Mouse (Mus musculus): Measurements from ENCODE around the gene Ninl. TPM values are rescaled to one million over a fixed set of nuclear protein-coding genes. Genes with fewer than 3 reads are reported as not detected.

The Ninl gene
- polyA plus RNA-seq, 1 experiment from 2014 or later = 5.8 TPM

DNA sequence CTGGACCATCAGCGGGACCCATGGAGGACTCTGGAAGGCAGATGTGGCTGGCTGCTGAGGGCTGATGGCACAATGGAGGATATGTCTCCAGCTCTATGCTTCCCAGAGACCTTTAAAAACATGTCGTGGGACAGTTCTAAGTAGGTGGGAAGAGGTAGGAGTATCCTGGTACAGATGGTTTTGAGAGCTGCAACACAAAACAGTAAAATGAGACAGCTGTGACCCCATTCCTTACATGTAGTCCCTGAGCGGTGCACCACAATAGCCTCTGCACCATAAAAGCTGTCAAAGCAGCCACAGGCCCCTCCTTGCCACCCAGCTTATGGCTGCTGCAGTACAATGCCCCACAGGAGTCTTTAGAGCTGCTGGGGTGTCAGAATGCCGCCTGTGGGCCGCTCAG is 41.6 kb downstream of the Ninl start:
- Histone ChIP-seq H3K27me3 (replicated peaks) (no peaks in the 10 kb centered on the region), H3K27ac (replicated peaks) (no peak overlapping the region), H3K9ac (no peak overlapping the region), H3K4me1 (peaks cover 49% of the 10 kb centered on the region), H3K4me2 (no peak overlapping the region), H3K9me3 (no peaks in the 10 kb centered on the region), H3K4me3 (no peak overlapping the region), H3K36me3 (no peaks in the 10 kb centered on the region)
- ATAC-seq (ENCODE audit: extremely low read depth, insufficient number of reproducible peaks, low FRiP score, low TSS enrichment) = no peak
- 85% methylated on average over 5 of the region's 5 CpGs for WGBS

DNA sequence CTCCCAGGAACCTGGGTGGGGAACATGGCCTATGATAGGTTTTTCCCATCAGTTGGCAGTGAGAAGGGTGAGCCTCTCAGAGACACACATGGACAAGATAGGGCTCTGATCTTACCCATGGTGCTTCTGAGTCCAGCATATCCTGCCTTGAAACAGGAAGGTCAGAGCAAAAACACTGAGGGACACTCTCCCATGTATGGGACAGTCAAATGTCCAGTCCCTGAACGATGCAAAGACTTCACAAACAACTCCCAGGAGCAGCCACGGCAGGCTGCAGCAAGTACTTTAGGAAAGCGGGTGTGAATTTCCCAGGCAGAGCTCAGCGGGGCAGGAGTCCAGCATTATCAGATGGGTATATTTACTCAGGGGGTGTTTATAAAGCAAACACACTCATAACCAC is 43.9 kb downstream of the Ninl start:
- Histone ChIP-seq H3K9ac (no peak overlapping the region), H3K9me3 (no peaks in the 10 kb centered on the region), H3K27me3 (replicated peaks) (no peaks in the 10 kb centered on the region), H3K36me3 (no peaks in the 10 kb centered on the region), H3K4me3 (no peak overlapping the region), H3K4me2 (no peak overlapping the region), H3K27ac (replicated peaks) (no peak overlapping the region), H3K4me1 (peaks cover 41% of the 10 kb centered on the region)
- no peak for ATAC-seq (ENCODE audit: extremely low read depth, insufficient number of reproducible peaks, low FRiP score, low TSS enrichment)
- WGBS = 59% methylated on average over 4 of the region's 4 CpGs

DNA sequence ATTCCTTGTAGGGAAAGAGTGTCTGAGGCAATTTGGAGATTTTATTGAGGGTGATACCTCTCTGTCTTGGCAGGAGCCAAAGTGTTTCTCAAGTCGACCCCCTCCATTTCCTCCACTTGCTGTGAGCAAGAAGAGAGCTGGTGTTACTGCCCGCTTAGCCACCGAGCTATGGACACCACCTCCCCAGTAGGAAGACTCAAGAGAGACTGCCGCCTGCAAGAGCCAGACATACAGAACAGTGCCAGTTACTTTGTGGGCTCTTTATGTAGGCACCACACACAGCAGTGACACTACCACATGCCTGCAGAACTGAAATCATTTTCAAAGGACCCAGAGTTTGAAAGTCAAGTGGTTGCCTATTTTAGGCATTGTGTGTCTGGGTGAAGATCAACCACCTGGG is 48.1 kb downstream of the Ninl start:
- Histone ChIP-seq H3K27me3 (replicated peaks) (no peaks in the 10 kb centered on the region), H3K36me3 (no peaks in the 10 kb centered on the region), H3K4me2 (no peak overlapping the region), H3K27ac (replicated peaks) (no peak overlapping the region), H3K4me1 (peaks cover 12% of the 10 kb centered on the region), H3K4me3 (no peak overlapping the region), H3K9ac (no peak overlapping the region), H3K9me3 (no peaks in the 10 kb centered on the region)
- no peak for ATAC-seq (ENCODE audit: extremely low read depth, insufficient number of reproducible peaks, low FRiP score, low TSS enrichment)
- WGBS = 83% methylated on average over 4 of the region's 4 CpGs

DNA sequence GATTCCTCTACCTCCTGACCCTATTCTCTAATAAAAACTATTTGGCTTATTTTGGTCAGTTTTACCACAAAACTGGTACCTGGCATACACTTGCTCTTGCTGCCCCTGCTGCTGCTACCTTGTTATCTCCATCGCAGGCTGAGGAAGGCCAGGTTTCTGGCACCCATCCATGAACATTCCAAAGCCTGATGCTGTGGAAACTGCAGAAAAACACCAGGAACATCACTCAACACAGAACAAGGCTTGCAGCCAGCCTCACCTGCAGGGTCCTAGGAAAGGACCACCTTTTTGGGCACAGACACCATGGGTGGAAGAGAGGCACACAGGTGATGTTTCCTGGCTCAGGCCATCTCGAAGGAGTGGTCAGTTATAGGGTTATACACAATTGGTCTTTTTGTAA is 48.7 kb downstream of the Ninl start:
- H3K4me2 ChIP-seq = no peak overlapping the region
- H3K9ac ChIP-seq = no peak overlapping the region
- no peak overlapping the region for H3K27ac ChIP-seq (replicated peaks)
- 59% methylated on average over 2 of the region's 2 CpGs for WGBS
- H3K4me3 ChIP-seq = no peak overlapping the region
- H3K4me1 ChIP-seq = peaks cover 11% of the 10 kb centered on the region
- H3K27me3 ChIP-seq (replicated peaks) = no peaks in the 10 kb centered on the region
- ATAC-seq (ENCODE audit: extremely low read depth, insufficient number of reproducible peaks, low FRiP score, low TSS enrichment) = no peak
- H3K9me3 ChIP-seq = no peaks in the 10 kb centered on the region
- H3K36me3 ChIP-seq = no peaks in the 10 kb centered on the region

DNA sequence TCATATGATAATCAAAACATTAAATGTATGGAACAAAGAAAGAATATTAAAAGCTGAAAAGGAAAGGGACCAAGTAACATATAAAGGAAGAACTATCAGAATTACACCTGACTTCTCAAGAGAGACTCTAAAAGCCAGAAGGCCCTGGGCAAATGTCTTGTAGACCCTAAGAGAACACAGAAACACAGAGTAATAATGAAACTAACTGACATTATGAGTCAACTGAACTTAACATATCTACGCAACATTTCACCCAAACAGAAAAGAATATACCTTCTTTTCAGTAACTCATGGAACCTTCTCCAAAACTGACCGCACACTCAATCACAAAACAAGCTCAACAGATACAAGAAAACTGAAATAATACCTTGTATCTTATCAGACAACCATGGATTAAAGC is 53.8 kb downstream of the Ninl start:
- Histone ChIP-seq H3K27me3 (replicated peaks) (no peaks in the 10 kb centered on the region), H3K9me3 (no peaks in the 10 kb centered on the region), H3K27ac (replicated peaks) (no peak overlapping the region), H3K4me1 (peaks cover 10% of the 10 kb centered on the region), H3K4me2 (no peak overlapping the region), H3K9ac (no peak overlapping the region), H3K36me3 (no peaks in the 10 kb centered on the region), H3K4me3 (no peak overlapping the region)
- ATAC-seq (ENCODE audit: extremely low read depth, insufficient number of reproducible peaks, low FRiP score, low TSS enrichment) = no peak
- WGBS = 97% methylated on average over 2 of the region's 2 CpGs

DNA sequence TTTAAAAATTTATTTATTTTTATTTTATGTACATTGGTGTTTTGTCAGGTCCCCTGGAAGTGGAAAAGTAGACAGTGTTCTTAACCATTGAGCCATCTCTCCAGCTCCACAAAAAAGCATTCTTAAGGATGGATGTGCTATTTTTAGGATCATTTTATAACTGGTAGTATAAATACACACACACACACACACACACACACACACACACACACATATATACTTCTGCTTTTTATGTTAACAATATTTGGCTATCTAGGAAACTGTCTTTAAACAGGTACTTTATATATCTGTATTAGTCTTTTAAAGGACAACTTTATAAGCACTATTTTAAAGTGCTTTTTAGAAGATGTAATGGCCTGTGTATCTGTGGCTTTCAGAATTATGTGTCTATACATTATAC is 57.1 kb downstream of the Ninl start:
- Histone ChIP-seq H3K9me3 (no peaks in the 10 kb centered on the region), H3K4me2 (no peak overlapping the region), H3K36me3 (0 out of 2 replicates have a peak, but pooled peaks cover 4% of the 10 kb centered on the region), H3K9ac (no peak overlapping the region), H3K27ac (replicated peaks) (no peak overlapping the region), H3K4me1 (peaks cover 8% of the 10 kb centered on the region), H3K4me3 (no peak overlapping the region), H3K27me3 (replicated peaks) (no peaks in the 10 kb centered on the region)
- no peak for ATAC-seq (ENCODE audit: extremely low read depth, insufficient number of reproducible peaks, low FRiP score, low TSS enrichment)

DNA sequence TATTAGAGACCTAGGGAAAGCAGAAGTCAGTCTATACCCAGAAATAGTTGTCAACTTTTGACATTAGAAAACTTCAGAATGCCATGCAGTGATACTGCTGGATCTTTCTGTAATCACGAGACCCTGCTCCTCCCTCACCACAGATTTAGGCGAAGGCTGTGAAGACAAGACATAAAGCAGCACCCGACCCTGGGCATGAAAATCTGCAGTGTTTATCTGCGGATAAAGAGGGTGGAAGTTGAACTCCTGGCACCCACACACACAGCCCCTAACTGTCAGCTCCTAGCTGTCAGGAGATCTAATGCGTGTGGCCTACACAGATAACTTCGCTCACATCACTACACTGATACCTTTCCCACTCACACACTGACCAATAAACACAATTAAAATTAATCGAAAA is 57.7 kb downstream of the Ninl start:
- Histone ChIP-seq H3K36me3 (0 out of 2 replicates have a peak, but pooled peaks cover 4% of the 10 kb centered on the region), H3K27ac (replicated peaks) (no peak overlapping the region), H3K4me3 (no peak overlapping the region), H3K9me3 (no peaks in the 10 kb centered on the region), H3K4me2 (no peak overlapping the region), H3K4me1 (peaks cover 8% of the 10 kb centered on the region), H3K9ac (no peak overlapping the region), H3K27me3 (replicated peaks) (no peaks in the 10 kb centered on the region)
- 32% methylated on average over 7 of the region's 7 CpGs for WGBS
- ATAC-seq (ENCODE audit: extremely low read depth, insufficient number of reproducible peaks, low FRiP score, low TSS enrichment) = no peak

DNA sequence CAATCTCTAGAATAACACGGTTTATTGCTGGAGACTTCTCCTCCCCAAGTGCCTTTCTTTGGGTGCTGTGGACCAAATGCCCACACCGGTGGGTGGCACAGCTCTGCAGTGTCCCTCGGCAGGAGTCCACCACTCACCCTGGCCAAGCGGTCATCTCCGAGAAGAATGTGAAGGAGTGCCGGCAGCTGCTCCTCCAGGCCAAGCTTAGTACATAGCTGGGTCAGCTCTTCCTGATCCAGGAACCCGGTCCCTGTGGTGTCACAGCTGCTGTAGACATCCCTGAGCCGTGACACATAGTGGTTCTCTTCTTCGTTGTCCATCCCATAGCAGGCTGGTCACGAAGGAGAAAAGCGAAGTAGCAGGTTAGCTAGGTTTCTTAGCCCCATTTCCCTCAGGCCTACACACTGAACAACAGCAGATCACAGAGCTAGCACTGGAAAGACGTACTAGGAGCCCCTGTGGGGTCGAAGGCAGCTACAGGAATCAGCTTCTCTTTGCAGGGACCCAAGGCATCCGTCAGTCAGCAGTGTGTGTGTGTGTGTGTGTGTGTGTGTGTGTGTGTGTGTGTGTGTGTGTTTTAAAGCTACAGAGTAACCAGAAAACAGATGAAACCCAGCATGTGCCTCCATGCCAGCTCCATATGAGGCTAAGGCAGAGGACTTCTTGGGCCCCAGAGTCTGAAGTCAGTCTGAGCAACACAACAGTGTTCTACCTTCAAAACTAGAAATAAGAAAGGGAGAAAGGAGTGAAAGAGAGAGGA is 59.1 kb downstream of the Ninl start:
- Histone ChIP-seq H3K27me3 (replicated peaks) (no peaks in the 10 kb centered on the region), H3K9me3 (no peaks in the 10 kb centered on the region), H3K27ac (replicated peaks) (no peak overlapping the region), H3K4me3 (no peak overlapping the region), H3K36me3 (peaks cover 12% of the 10 kb centered on the region; the same call in 1 of the 2 replicates), H3K4me1 (peaks cover 8% of the 10 kb centered on the region), H3K4me2 (no peak overlapping the region), H3K9ac (no peak overlapping the region)
- WGBS = 79% methylated on average over 14 of the region's 14 CpGs
- ATAC-seq (ENCODE audit: extremely low read depth, insufficient number of reproducible peaks, low FRiP score, low TSS enrichment) = no peak

DNA sequence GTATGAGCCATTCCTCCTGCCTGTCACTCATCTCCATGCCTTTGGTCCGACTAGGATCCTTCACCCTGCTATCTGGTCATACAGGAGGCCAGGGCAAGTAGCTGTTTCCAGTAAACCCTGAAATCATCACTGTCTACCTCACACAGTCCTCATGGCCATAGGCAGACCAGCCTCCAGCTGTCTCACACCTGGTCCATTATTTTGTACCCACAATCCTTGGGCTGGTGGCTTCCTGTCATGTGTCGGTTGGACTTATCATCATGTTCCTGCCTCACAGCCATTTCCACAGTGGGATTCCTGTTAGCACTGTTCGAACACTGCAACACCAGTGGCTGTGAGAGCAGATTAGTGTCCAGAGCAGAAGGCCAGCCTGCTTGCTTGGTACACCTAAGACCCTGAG is 60.4 kb downstream of the Ninl start:
- no peak overlapping the region for H3K4me2 ChIP-seq
- H3K9ac ChIP-seq = no peak overlapping the region
- H3K27me3 ChIP-seq (replicated peaks) = no peaks in the 10 kb centered on the region
- WGBS = 72% methylated on average over 3 of the region's 3 CpGs
- ATAC-seq (ENCODE audit: extremely low read depth, insufficient number of reproducible peaks, low FRiP score, low TSS enrichment) = no peak
- H3K4me1 ChIP-seq = peaks cover 8% of the 10 kb centered on the region
- no peak overlapping the region for H3K4me3 ChIP-seq
- no peaks in the 10 kb centered on the region for H3K9me3 ChIP-seq
- H3K27ac ChIP-seq (replicated peaks) = no peak overlapping the region
- H3K36me3 ChIP-seq = peaks cover 17% of the 10 kb centered on the region; the same call in 1 of the 2 replicates

DNA sequence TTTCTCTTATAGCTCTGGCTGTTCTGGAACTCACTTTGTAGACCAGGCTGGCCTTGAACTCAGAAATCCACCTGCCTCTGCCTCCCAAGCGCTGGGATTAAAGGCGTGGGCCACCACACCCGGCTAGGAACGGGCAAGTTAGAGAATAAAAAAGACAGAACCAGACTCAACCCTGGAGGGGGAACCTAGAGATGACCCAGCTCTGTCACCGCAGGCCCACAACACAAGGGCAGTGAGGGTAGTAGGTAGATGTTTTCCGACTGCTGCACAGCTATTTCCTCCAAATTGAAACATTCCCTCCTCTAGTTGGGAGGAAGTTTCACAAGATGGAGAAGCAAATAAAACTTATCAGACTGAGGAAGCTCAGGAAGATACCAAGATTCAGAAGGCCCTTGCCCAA is 61.5 kb downstream of the Ninl start:
- Histone ChIP-seq H3K27me3 (replicated peaks) (no peaks in the 10 kb centered on the region), H3K27ac (replicated peaks) (no peak overlapping the region), H3K4me3 (no peak overlapping the region), H3K4me2 (no peak overlapping the region), H3K36me3 (peaks cover 27% of the 10 kb centered on the region), H3K9ac (no peak overlapping the region), H3K9me3 (no peaks in the 10 kb centered on the region), H3K4me1 (peaks cover 5% of the 10 kb centered on the region)
- no peak for ATAC-seq (ENCODE audit: extremely low read depth, insufficient number of reproducible peaks, low FRiP score, low TSS enrichment)
- 85% methylated on average over 6 of the region's 6 CpGs for WGBS

DNA sequence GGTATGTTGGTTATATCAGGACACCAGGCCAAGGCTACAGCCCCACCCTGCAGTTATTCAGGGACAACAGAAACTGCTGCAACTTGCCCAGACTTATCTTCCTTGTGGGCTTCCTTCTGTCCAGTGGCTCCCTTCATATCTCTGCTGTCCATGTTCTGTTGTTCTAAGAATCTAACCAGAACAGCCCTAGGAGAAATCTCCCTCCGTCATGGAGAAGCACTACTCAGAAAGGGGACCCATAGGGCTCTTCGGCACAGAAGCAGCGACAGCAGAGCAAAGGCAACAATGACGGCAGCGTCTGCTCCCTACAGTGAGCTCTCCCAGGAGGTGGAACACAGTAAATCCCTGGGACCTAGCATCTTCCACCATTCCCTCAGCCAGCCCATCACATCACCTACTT is 62.3 kb downstream of the Ninl start:
- no peak for ATAC-seq (ENCODE audit: extremely low read depth, insufficient number of reproducible peaks, low FRiP score, low TSS enrichment)
- no peak overlapping the region; the same call in 1 of the 2 replicates for H3K27ac ChIP-seq (replicated peaks)
- peak overlapping the region; percentile 12; the same call in 1 of the 2 replicates for H3K4me2 ChIP-seq
- peaks cover 35% of the 10 kb centered on the region for H3K36me3 ChIP-seq
- H3K27me3 ChIP-seq (replicated peaks) = no peaks in the 10 kb centered on the region
- no peak overlapping the region for H3K4me3 ChIP-seq
- no peaks in the 10 kb centered on the region for H3K9me3 ChIP-seq
- 76% methylated on average over 5 of the region's 5 CpGs for WGBS
- H3K9ac ChIP-seq = no peak overlapping the region
- peaks cover 5% of the 10 kb centered on the region for H3K4me1 ChIP-seq

DNA sequence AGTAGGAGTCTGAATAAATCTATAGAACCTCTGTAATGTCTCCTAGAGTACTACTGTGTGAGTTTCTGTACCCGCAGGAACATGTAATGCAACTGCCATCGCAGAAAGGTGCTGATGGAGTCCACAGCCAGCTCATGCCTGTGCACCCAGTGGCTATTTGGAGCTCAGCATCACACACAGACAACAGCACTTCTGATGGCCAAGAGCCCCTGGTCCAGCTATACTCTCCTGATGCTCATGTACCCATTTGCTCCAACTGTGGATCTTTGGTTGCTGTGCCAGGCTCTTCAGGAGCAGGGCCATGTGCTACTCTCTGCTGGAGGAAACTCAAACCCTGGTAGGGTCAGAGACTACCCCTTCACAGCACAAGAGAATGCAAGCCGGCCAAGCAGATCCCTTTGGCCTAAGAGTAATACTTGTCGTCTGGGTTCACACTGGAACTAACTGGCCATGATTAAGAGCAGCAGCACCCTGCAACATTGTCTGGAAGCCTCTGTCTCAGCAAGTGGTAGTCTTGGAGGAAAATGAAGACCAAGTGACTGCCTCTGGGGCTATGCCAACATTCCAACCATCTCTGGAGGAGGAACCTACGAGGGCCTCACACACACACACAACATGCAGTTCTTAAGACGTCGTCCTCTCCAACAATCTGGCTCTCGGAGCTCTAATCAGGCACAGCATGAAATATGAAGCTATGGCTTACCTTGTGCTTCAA is 65.6 kb downstream of the Ninl start:
- H3K27ac ChIP-seq (replicated peaks) = no peak overlapping the region

More for the DNA sequence above, 65.6 kb downstream of the Ninl start:
- Histone ChIP-seq H3K36me3 (peaks cover 53% of the 10 kb centered on the region), H3K27me3 (replicated peaks) (no peaks in the 10 kb centered on the region), H3K4me3 (no peak overlapping the region), H3K4me1 (no peaks in the 10 kb centered on the region), H3K4me2 (no peak overlapping the region), H3K9me3 (no peaks in the 10 kb centered on the region), H3K9ac (no peak overlapping the region)
- WGBS = 87% methylated on average over 8 of the region's 8 CpGs
- no peak for ATAC-seq (ENCODE audit: extremely low read depth, insufficient number of reproducible peaks, low FRiP score, low TSS enrichment)
